Mouse (Mus musculus): ENCODE results near the gene Gbgt1.

GRCm38 (mm10) chr2:28547237-28548172 lies 50.8 kb downstream of the Gbgt1 start:
- peak; percentile 98 for TF ChIP-seq CTCF (IDR thresholded peaks at IDR 0.05; ENCODE audit: low read depth, low read length)
- TF ChIP-seq POLR2A (IDR thresholded peaks at IDR 0.05; ENCODE audit: extremely low read depth, insufficient read depth, low read length): no peak

Data from liver, adult 2 months (tissue).